Mouse (Mus musculus) Patski (cell line): Measurements from ENCODE around the gene Mrpl48. TPM values are rescaled to one million over a fixed set of nuclear protein-coding genes. Genes with fewer than 3 reads are reported as not detected.

Experiments
- ATAC-seq: fragments of 100-300 bp; one replicate; pipeline ENCODE4 v1.8.0; 2021
- CTCF ChIA-PET: fragments of 350-600 bp; sonication (Branson Sonifier 250); formaldehyde crosslinking; loops from one replicate; lab custom pipeline; 2022; ENCODE audit warnings: inconsistent platforms; lab: Charles Lee
- POLR2A ChIA-PET: fragments of 350-600 bp; sonication (Branson Sonifier 250); formaldehyde crosslinking; loops from one replicate; lab custom pipeline; 2022; ENCODE audit warnings: antibody characterized with exemption, inconsistent platforms; lab: Charles Lee
- DNase-seq: peaks from one replicate; pipeline ENCODE4 v3.0.0-alpha.2; 2011; ENCODE audit warnings: low read depth, low spot score
- H3K27me3 ChIP-seq: fragments of 371-371 bp; one replicate; pipeline ENCODE4 v1.5.1; 2021
- CTCF ChIP-seq: fragments of 100-300 bp; IDR thresholded peaks from one replicate; pipeline ENCODE4 v1.5.1; 2021
- in situ Hi-C: fragments of 300-500 bp; cut with MboI; formaldehyde crosslinking; loops from 3 replicates; pipeline ENCODE4 v1.11.1; 2018; ENCODE audit warnings: low pct_unique_long_range_greater_than_20kb, mixed read lengths
- polyA plus RNA-seq: library from polyadenylated mRNA; unstranded; gene quantifications from one replicate; pipeline ENCODE4 v1.2.3, GENCODE M21; 2021

The Mrpl48 gene
- polyA plus RNA-seq, 1 experiment from 2014 or later = 25.3 TPM

GRCm38 (mm10) chr7:100500276-100500977 lies 107.7 kb downstream of the Mrpl48 start:
- TF ChIP-seq CTCF = no peak
- ChIA-PET POLR2A (interaction anchor here (1.1 kb wide), 1 partner anchor 10 kb away, joined by 3 read pairs; no protein-coding TSS in a partner anchor), CTCF (no interaction called here)
- ATAC-seq (no peak), DNase-seq (no peak)
- in situ Hi-C loops = no loop called here
- no peaks in the 10 kb centered on the region for H3K27me3 ChIP-seq

- DNase-seq (no peak), ATAC-seq (no peak)
- no peak for TF ChIP-seq CTCF
- ChIA-PET POLR2A (no interaction called here), CTCF (no interaction called here)
- H3K27me3 ChIP-seq = no peaks in the 10 kb centered on the region
- in situ Hi-C loops = no loop called here
These were observed 108.6 kb downstream of the Mrpl48 start for GRCm38 (mm10) chr7:100499465-100499864.

DNA sequence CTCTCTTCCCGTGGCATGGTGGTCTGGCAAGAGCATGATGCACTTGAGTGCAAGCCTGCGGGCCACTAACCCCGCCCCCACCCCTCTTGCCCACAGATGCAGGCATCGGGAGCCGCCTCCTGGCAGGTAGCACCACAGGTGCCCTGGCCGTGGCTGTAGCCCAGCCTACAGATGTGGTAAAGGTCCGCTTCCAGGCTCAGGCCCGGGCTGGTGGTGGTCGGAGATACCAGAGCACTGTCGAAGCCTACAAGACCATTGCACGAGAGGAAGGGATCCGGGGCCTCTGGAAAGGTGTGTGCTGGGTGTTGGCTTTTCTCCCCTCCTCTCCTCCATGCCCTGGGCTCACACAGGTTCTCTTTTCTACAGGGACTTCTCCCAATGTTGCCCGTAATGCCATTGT lies 110.1 kb downstream of the Mrpl48 start:
- DNase-seq (no peak), ATAC-seq (no peak)
- no peak for TF ChIP-seq CTCF
- in situ Hi-C loops = no loop called here
- ChIA-PET CTCF (interaction anchor here (0.8 kb wide), 1 partner anchor 23 kb away, joined by 3 read pairs; no protein-coding TSS in a partner anchor), POLR2A (no interaction called here)
- no peaks in the 10 kb centered on the region for H3K27me3 ChIP-seq

- no peaks in the 10 kb centered on the region for H3K27me3 ChIP-seq
- ChIA-PET POLR2A (no interaction called here), CTCF (interaction anchor here (0.8 kb wide), 1 partner anchor 23 kb away, joined by 3 read pairs; no protein-coding TSS in a partner anchor)
- TF ChIP-seq CTCF = no peak
- no peak for ATAC-seq
- DNase-seq = no peak
- in situ Hi-C loops = no loop called here
These were observed 110.7 kb downstream of the Mrpl48 start for GRCm38 (mm10) chr7:100497402-100497801.

GRCm38 (mm10) chr7:100496791-100497190 lies 111.3 kb downstream of the Mrpl48 start:
- no peak for DNase-seq
- H3K27me3 ChIP-seq = no peaks in the 10 kb centered on the region
- ChIA-PET POLR2A (no interaction called here), CTCF (interaction anchor here (0.8 kb wide), 1 partner anchor 24 kb away, joined by 3 read pairs; no protein-coding TSS in a partner anchor)
- ATAC-seq = no peak
- TF ChIP-seq CTCF = no peak
- in situ Hi-C loops = no loop called here

DNA sequence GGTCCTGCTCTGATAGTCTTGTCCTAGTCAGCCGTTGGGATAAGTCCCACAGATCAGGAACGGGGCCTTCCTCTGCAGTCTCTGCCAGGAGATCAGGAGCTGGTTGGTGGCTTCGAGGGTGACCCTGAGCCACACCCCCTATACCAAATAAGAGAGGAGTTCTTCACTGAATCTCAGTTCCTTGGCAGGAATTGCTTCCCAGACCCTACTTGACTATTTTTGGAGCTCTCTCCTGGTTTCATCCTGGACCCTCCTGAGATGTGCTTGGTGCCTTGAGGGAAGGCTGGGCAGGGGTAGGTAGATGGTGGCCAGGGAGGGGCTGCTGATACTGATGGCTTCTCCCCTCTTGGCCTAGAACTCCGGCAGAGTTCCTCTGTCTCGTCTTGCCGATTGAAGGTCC lies 111.7 kb downstream of the Mrpl48 start:
- ChIA-PET CTCF (no interaction called here), POLR2A (no interaction called here)
- in situ Hi-C loops = no loop called here
- TF ChIP-seq CTCF = no peak
- no peak for ATAC-seq
- H3K27me3 ChIP-seq = no peaks in the 10 kb centered on the region
- DNase-seq = no peak

Other genes starting within 250 kb of the Mrpl48 start
- 27.0 TPM for gene C2cd3, start 236.1 kb downstream of the Mrpl48 start, polyA plus RNA-seq
- 60.3 TPM for gene Ppme1, start 236.0 kb downstream of the Mrpl48 start, polyA plus RNA-seq
- gene Ucp3, start 135.3 kb downstream of the Mrpl48 start, polyA plus RNA-seq = 0.06 TPM
- gene Ucp2, start 115.0 kb downstream of the Mrpl48 start, polyA plus RNA-seq = 47.7 TPM
- gene Dnajb13, start 93.3 kb downstream of the Mrpl48 start, polyA plus RNA-seq = 0.05 TPM
- gene Coa4, start 71.2 kb downstream of the Mrpl48 start, polyA plus RNA-seq = 12.6 TPM
- gene Rab6a, start 891 bp downstream of the Mrpl48 start, polyA plus RNA-seq = 93.1 TPM
- gene Plekhb1, start 54.1 kb upstream of the Mrpl48 start, polyA plus RNA-seq = 9.5 TPM
- gene Fam168a, start 98.3 kb upstream of the Mrpl48 start, polyA plus RNA-seq = 40.2 TPM